Mouse (Mus musculus) R1 (cell line): ENCODE results near the gene Alpl.
A peak's percentile ranks its signal among the peaks of the same experiment; 100 is the strongest.

Source experiments
- DNase-seq: peaks from one replicate; pipeline ENCODE4 v3.0.0-alpha.2; 2018; ENCODE audit warnings: low read depth, low spot score

Gene Alpl

GRCm38 (mm10) chr4:137795611-137796557 lies at the start of gene Alpl:
Alpl (minus strand) TSS chr4:137796384.
- peak; percentile 81 for DNase-seq

GRCm38 (mm10) chr4:137844656-137845055 lies 48.5 kb upstream of the Alpl start:
- peak; percentile 73 for DNase-seq

GRCm38 (mm10) chr4:137839452-137839851 lies 43.3 kb upstream of the Alpl start:
- DNase-seq = no peak

GRCm38 (mm10) chr4:137838791-137839190 lies 42.6 kb upstream of the Alpl start:
- no peak for DNase-seq

- DNase-seq = no peak
Measured at GRCm38 (mm10) chr4:137837792-137838191, 41.6 kb upstream of the Alpl start.

- DNase-seq = no peak
Measured at GRCm38 (mm10) chr4:137836741-137837140, 40.6 kb upstream of the Alpl start.

- DNase-seq = peak; percentile 95
Measured at GRCm38 (mm10) chr4:137835624-137836337, 39.6 kb upstream of the Alpl start.

- no peak for DNase-seq
Measured at GRCm38 (mm10) chr4:137831598-137831997, 35.4 kb upstream of the Alpl start.

- DNase-seq = no peak
Measured at GRCm38 (mm10) chr4:137830380-137830779, 34.2 kb upstream of the Alpl start.

- no peak for DNase-seq
Measured at GRCm38 (mm10) chr4:137824881-137825280, 28.7 kb upstream of the Alpl start.

- DNase-seq = no peak
Measured at GRCm38 (mm10) chr4:137823542-137823941, 27.4 kb upstream of the Alpl start.

GRCm38 (mm10) chr4:137822537-137822936 lies 26.4 kb upstream of the Alpl start:
- DNase-seq = no peak

GRCm38 (mm10) chr4:137820721-137821120 lies 24.5 kb upstream of the Alpl start:
- peak; percentile 79 for DNase-seq

- peak; percentile 59 for DNase-seq
Measured at GRCm38 (mm10) chr4:137819487-137819886, 23.3 kb upstream of the Alpl start.

GRCm38 (mm10) chr4:137818341-137818740 lies 22.2 kb upstream of the Alpl start:
- no peak for DNase-seq

- DNase-seq = no peak
Measured at GRCm38 (mm10) chr4:137816216-137816615, 20.0 kb upstream of the Alpl start.

- peak; percentile 69 for DNase-seq
Measured at GRCm38 (mm10) chr4:137815473-137815872, 19.3 kb upstream of the Alpl start.

- no peak for DNase-seq
Measured at GRCm38 (mm10) chr4:137814140-137814539, 18.0 kb upstream of the Alpl start.

- no peak for DNase-seq
Measured at GRCm38 (mm10) chr4:137812946-137813708, 16.9 kb upstream of the Alpl start.

GRCm38 (mm10) chr4:137809999-137810398 lies 13.8 kb upstream of the Alpl start:
- DNase-seq = no peak

GRCm38 (mm10) chr4:137807301-137807851 lies 11.2 kb upstream of the Alpl start:
- DNase-seq = no peak

- peak; percentile 99 for DNase-seq
Measured at GRCm38 (mm10) chr4:137801196-137801595, 5.0 kb upstream of the Alpl start.
